Mouse (Mus musculus) midbrain, embryonic 16.5 days (tissue): Measurements from ENCODE around the gene Olfr1253. TPM values are rescaled to one million over a fixed set of nuclear protein-coding genes. Genes with fewer than 3 reads are reported as not detected.

Source experiments
- ATAC-seq: fragments of 200-750 bp; cut with Nextera tagmentation; 2 replicates; pipeline ENCODE4 v1.8.0; 2017; ENCODE audit warnings: moderate TSS enrichment
- H3K27ac ChIP-seq: fragments of 300-500 bp; sonication (generic); 2 replicates; pipeline ENCODE4 v1.5.1; 2014; ENCODE audit warnings: mild to moderate bottlenecking, low read length, mixed read lengths
- H3K27me3 ChIP-seq: fragments of 300-500 bp; sonication (generic); 2 replicates; pipeline ENCODE4 v1.6.1; 2014; ENCODE audit warnings: low read depth, low read length, mixed read lengths; ENCODE audit not compliant: control insufficient read depth, insufficient read depth
- H3K36me3 ChIP-seq: fragments of 300-500 bp; sonication (generic); 2 replicates; pipeline ENCODE4 v1.6.1; 2014; ENCODE audit warnings: mild to moderate bottlenecking, low read length, moderate library complexity, mixed read lengths; ENCODE audit not compliant: control insufficient read depth, insufficient read depth
- H3K4me1 ChIP-seq: fragments of 300-500 bp; sonication (generic); 2 replicates; pipeline ENCODE4 v1.6.1; 2014; ENCODE audit warnings: mild to moderate bottlenecking, low read length, mixed read lengths; ENCODE audit not compliant: control insufficient read depth, insufficient read depth
- H3K4me2 ChIP-seq: fragments of 300-500 bp; sonication (generic); 2 replicates; pipeline ENCODE4 v1.6.1; 2014; ENCODE audit warnings: mild to moderate bottlenecking, low read length, mixed read lengths
- H3K4me3 ChIP-seq: fragments of 300-500 bp; sonication (generic); 2 replicates; pipeline ENCODE4 v1.5.1; 2014; ENCODE audit warnings: low read depth, mild to moderate bottlenecking, low read length, moderate library complexity, mixed read lengths
- H3K9ac ChIP-seq: fragments of 300-500 bp; sonication (generic); 2 replicates; pipeline ENCODE4 v1.6.1; 2014; ENCODE audit warnings: low read depth, low read length, mixed read lengths
- H3K9me3 ChIP-seq: fragments of 300-500 bp; sonication (generic); replicated peaks from 2 replicates; pipeline ENCODE4 v1.6.1; 2014; ENCODE audit warnings: mild to moderate bottlenecking, low read length, mixed read lengths; ENCODE audit not compliant: control insufficient read depth, poor library complexity, severe bottlenecking
- WGBS: fragments of 180-500 bp; shearing (Covaris S2); extraction: QIAGEN DNeasy Blood & Tissue Kit; methylation state at CpG from one replicate; pipeline ENCODE4 v1.1.7; 2014; 5-methylcytosine and 5-hydroxymethylcytosine counted together
- polyA plus RNA-seq: library from polyadenylated mRNA; unstranded; fragments of >200 nt; fragmentation: Nextera tagmentation; extraction: Ambion mirVana; gene quantifications from 2 replicates; pipeline ENCODE4 v1.2.1, GENCODE M21; 2015

The Olfr1253 gene
- not detected in 2 replicates for polyA plus RNA-seq

GRCm38 (mm10) chr2:89756990-89757389 is at the start of gene Olfr1253:
Olfr1253 (minus strand) TSS chr2:89757090.
- 93% methylated on average over 1 of the region's 1 CpGs for WGBS
- Histone ChIP-seq H3K36me3 (no peaks in the 10 kb centered on the region), H3K4me2 (no peak within 1 kb of the TSS), H3K4me1 (no peaks in the 10 kb centered on the region), H3K4me3 (no peak within 1 kb of the TSS), H3K9me3 (no peaks in the 10 kb centered on the region), H3K27ac (no peak within 1 kb of the TSS), H3K9ac (no peak within 1 kb of the TSS), H3K27me3 (no peaks in the 10 kb centered on the region)
- no peak for ATAC-seq

GRCm38 (mm10) chr2:89799583-89799982 is 42.7 kb upstream of the Olfr1253 start:
- H3K4me3 ChIP-seq = no peak overlapping the region
- no peak for ATAC-seq
- no peaks in the 10 kb centered on the region for H3K9me3 ChIP-seq
- no peak overlapping the region for H3K27ac ChIP-seq
- no peak overlapping the region for H3K4me2 ChIP-seq
- no peaks in the 10 kb centered on the region for H3K36me3 ChIP-seq
- H3K27me3 ChIP-seq = no peaks in the 10 kb centered on the region
- WGBS = 94% methylated on average over 3 of the region's 3 CpGs
- H3K9ac ChIP-seq = no peak overlapping the region
- H3K4me1 ChIP-seq = no peaks in the 10 kb centered on the region

- ATAC-seq = no peak
- no peaks in the 10 kb centered on the region for H3K36me3 ChIP-seq
Measured at GRCm38 (mm10) chr2:89793519-89793918, 36.6 kb upstream of the Olfr1253 start, which contains the start of gene Olfr1254. Olfr1254 (minus strand) TSS chr2:89793619.

GRCm38 (mm10) chr2:89724912-89725311 is 32.0 kb downstream of the Olfr1253 start, which contains the start of gene Olfr1252:
Olfr1252 (minus strand) TSS chr2:89725012.
- Histone ChIP-seq H3K4me2 (no peak within 1 kb of the TSS), H3K4me1 (no peaks in the 10 kb centered on the region), H3K4me3 (no peak within 1 kb of the TSS), H3K9me3 (no peaks in the 10 kb centered on the region), H3K36me3 (no peaks in the 10 kb centered on the region), H3K27me3 (no peaks in the 10 kb centered on the region), H3K9ac (no peak within 1 kb of the TSS), H3K27ac (no peak within 1 kb of the TSS)
- 58% methylated on average over 1 of the region's 1 CpGs for WGBS
- no peak for ATAC-seq

More at GRCm38 (mm10) chr2:89793519-89793918, 36.6 kb upstream of the Olfr1253 start, which contains the start of gene Olfr1254:
- Histone ChIP-seq H3K27ac (no peak within 1 kb of the TSS), H3K27me3 (no peaks in the 10 kb centered on the region), H3K4me1 (no peaks in the 10 kb centered on the region), H3K4me3 (no peak within 1 kb of the TSS), H3K9me3 (no peaks in the 10 kb centered on the region), H3K9ac (no peak within 1 kb of the TSS), H3K4me2 (no peak within 1 kb of the TSS)

Other genes with a start within 250 kb of the Olfr1253 start
- not detected in 2 replicates for gene Olfr1243, start 225.6 kb downstream of the Olfr1253 start, polyA plus RNA-seq
- not detected in 2 replicates for gene Olfr1245, start 178.6 kb downstream of the Olfr1253 start, polyA plus RNA-seq
- not detected in 2 replicates for gene Olfr1246, start 163.9 kb downstream of the Olfr1253 start, polyA plus RNA-seq
- gene Olfr1247, start 143.0 kb downstream of the Olfr1253 start, polyA plus RNA-seq = not detected in 2 replicates
- gene Olfr1248, start 138.8 kb downstream of the Olfr1253 start, polyA plus RNA-seq = not detected in 2 replicates
- gene Olfr1249, start 122.1 kb downstream of the Olfr1253 start, polyA plus RNA-seq = not detected in 2 replicates
- not detected in 2 replicates for gene Olfr1250, start 95.6 kb downstream of the Olfr1253 start, polyA plus RNA-seq
- not detected in 2 replicates for gene Olfr1251, start 85.2 kb downstream of the Olfr1253 start, polyA plus RNA-seq
- gene Olfr1252, start 32.1 kb downstream of the Olfr1253 start, polyA plus RNA-seq = not detected in 2 replicates
- not detected in 2 replicates for gene Olfr1254, start 36.5 kb upstream of the Olfr1253 start, polyA plus RNA-seq
- not detected in 2 replicates for gene Olfr1255, start 55.0 kb upstream of the Olfr1253 start, polyA plus RNA-seq
- not detected in 2 replicates for gene Olfr1256, start 84.5 kb upstream of the Olfr1253 start, polyA plus RNA-seq
- not detected in 2 replicates for gene Olfr48, start 91.1 kb upstream of the Olfr1253 start, polyA plus RNA-seq
- gene Olfr1257, start 121.3 kb upstream of the Olfr1253 start, polyA plus RNA-seq = not detected in 2 replicates
- not detected in 2 replicates for gene Olfr1258, start 170.2 kb upstream of the Olfr1253 start, polyA plus RNA-seq
- gene Olfr1259, start 191.6 kb upstream of the Olfr1253 start, polyA plus RNA-seq = not detected in 2 replicates
- not detected in 2 replicates for gene Olfr1260, start 217.2 kb upstream of the Olfr1253 start, polyA plus RNA-seq
- gene Olfr1261, start 234.1 kb upstream of the Olfr1253 start, polyA plus RNA-seq = not detected in 2 replicates
- not detected in 2 replicates for gene Olfr1262, start 243.1 kb upstream of the Olfr1253 start, polyA plus RNA-seq